Mouse (Mus musculus) embryonic facial prominence, embryonic 15.5 days (tissue): Measurements from ENCODE around the gene Mmel1. TPM values are rescaled to one million over a fixed set of nuclear protein-coding genes. Genes with fewer than 3 reads are reported as not detected.

ENCODE experiments used
- ATAC-seq: fragments of 200-750 bp; cut with Nextera tagmentation; 2 replicates; pipeline ENCODE4 v1.8.0; 2017; ENCODE audit warnings: low read depth, moderate TSS enrichment; ENCODE audit not compliant: insufficient number of reproducible peaks, low FRiP score, low TSS enrichment
- H3K27ac ChIP-seq: fragments of 300-500 bp; sonication (generic); replicated peaks from 2 replicates; pipeline ENCODE4 v1.5.1; 2015; ENCODE audit warnings: mild to moderate bottlenecking, inconsistent platforms
- H3K27me3 ChIP-seq: fragments of 300-500 bp; sonication (generic); 2 replicates; pipeline ENCODE4 v1.6.1; 2015; ENCODE audit warnings: inconsistent platforms
- H3K36me3 ChIP-seq: fragments of 300-500 bp; sonication (generic); 2 replicates; pipeline ENCODE4 v1.6.1; 2015; ENCODE audit warnings: mild to moderate bottlenecking, inconsistent platforms
- H3K4me1 ChIP-seq: fragments of 300-500 bp; sonication (generic); 2 replicates; pipeline ENCODE4 v1.6.1; 2015; ENCODE audit warnings: inconsistent platforms
- H3K4me2 ChIP-seq: fragments of 300-500 bp; sonication (generic); replicated peaks from 2 replicates; pipeline ENCODE4 v1.6.1; 2015; ENCODE audit warnings: mild to moderate bottlenecking, inconsistent platforms
- H3K4me3 ChIP-seq: fragments of 300-500 bp; sonication (generic); replicated peaks from 2 replicates; pipeline ENCODE4 v1.5.1; 2015; ENCODE audit warnings: mild to moderate bottlenecking, inconsistent platforms
- H3K9ac ChIP-seq: fragments of 300-500 bp; sonication (generic); 2 replicates; pipeline ENCODE4 v1.6.1; 2015; ENCODE audit warnings: inconsistent platforms
- H3K9me3 ChIP-seq: fragments of 300-500 bp; sonication (generic); replicated peaks from 2 replicates; pipeline ENCODE4 v1.6.1; 2016; ENCODE audit warnings: inconsistent platforms
- WGBS: fragments of 180-500 bp; shearing (Covaris S2); methylation state at CpG from one replicate; pipeline ENCODE4 v1.1.7; 2015; 5-methylcytosine and 5-hydroxymethylcytosine counted together
- polyA plus RNA-seq: library from polyadenylated mRNA; unstranded; fragments of >200 nt; fragmentation: Nextera tagmentation; extraction: Ambion mirVana; gene quantifications from 2 replicates; pipeline ENCODE4 v1.2.1, GENCODE M21; 2015

The Mmel1 gene
- polyA plus RNA-seq: 0.38 and 0.57 TPM in 2 replicates

DNA sequence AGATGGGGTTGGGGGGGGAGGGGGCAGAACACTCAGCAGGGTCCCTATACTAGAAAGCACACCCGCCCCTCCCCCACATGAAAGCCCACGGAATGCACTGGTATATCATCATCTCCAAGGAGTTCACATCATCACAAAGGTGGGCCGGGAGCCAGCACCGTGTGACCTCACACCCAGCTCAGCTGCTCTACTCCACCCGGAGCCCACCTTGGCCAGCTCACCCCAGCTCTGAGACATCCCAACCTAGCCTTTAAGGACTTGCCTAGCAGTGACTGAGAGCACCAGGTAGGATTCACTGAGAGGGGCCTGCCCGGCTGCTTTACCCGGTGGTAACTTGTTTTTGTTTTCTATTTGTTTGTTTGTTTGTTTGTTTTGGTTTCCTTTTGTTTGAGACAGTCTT, at the start of gene Mmel1:
TSS of gene Mmel1 (plus strand) at position 146 of the 400 bp plus-strand sequence.
- Histone ChIP-seq H3K4me2 (no peak within 1 kb of the TSS), H3K9me3 (no peaks in the 10 kb centered on the region), H3K4me3 (no peak within 1 kb of the TSS), H3K4me1 (peaks cover 14% of the 10 kb centered on the region), H3K9ac (no peak within 1 kb of the TSS), H3K27me3 (0 out of 2 replicates have a peak, but pooled peaks cover 4% of the 10 kb centered on the region), H3K36me3 (no peaks in the 10 kb centered on the region), H3K27ac (no peak within 1 kb of the TSS)
- WGBS: 89% methylated on average over 7 of the region's 7 CpGs
- ATAC-seq: no peak

DNA sequence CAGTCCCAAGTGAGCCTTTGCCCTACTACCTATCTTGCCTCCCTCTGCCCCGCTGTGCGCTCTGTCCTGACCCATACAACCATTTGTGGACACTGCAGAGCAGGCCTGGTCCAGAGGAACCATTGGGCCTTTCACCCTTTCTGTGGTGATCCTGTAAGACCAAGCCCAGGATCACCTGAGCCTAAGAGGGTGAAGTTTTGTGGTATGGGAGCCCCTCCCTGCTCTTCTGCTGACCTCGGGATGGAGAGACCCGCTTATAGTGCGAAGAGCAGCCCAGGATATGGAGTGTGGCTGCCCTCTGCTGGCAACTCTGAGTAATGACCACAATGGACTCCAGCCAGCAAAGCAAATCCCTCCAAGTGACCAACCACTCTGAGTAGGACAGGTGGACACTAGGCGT, 43.7 kb upstream of the Mmel1 start:
- H3K27ac ChIP-seq: no peak overlapping the region
- no peak overlapping the region for H3K4me2 ChIP-seq
- H3K9ac ChIP-seq: no peak overlapping the region
- H3K27me3 ChIP-seq: 0 out of 2 replicates have a peak, but pooled peaks cover 2% of the 10 kb centered on the region
- H3K4me3 ChIP-seq: no peak overlapping the region
- WGBS: 33% methylated on average over 6 of the region's 6 CpGs
- no peak for ATAC-seq
- H3K36me3 ChIP-seq: no peaks in the 10 kb centered on the region
- peaks cover 13% of the 10 kb centered on the region; the same call in 1 of the 2 replicates for H3K4me1 ChIP-seq
- H3K9me3 ChIP-seq: no peaks in the 10 kb centered on the region

DNA sequence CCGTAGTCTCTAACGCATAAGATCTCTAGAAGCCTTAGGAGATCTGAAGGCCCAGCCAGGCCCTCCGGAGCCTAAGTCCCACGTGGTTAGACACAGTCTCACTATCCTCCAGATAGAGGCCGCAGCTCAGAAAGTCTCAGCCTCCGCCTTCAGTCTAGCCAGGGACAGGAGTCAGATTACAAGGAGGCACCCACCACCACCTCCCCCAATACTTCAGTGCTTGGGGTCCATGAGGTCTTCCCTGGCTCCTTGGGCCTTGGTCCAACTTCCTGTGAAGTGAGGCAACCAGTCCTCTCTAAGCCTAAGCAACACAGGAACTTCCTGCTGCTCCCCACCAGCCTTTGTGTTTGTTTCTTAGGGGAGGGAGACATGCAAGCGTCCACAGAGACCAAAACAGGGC, 43.2 kb upstream of the Mmel1 start:
- Histone ChIP-seq H3K36me3 (no peaks in the 10 kb centered on the region), H3K9me3 (no peaks in the 10 kb centered on the region), H3K4me2 (no peak overlapping the region), H3K4me3 (no peak overlapping the region), H3K27ac (no peak overlapping the region), H3K27me3 (0 out of 2 replicates have a peak, but pooled peaks cover 2% of the 10 kb centered on the region), H3K4me1 (peaks cover 13% of the 10 kb centered on the region; the same call in 1 of the 2 replicates), H3K9ac (no peak overlapping the region)
- 46% methylated on average over 7 of the region's 7 CpGs for WGBS
- no peak for ATAC-seq

DNA sequence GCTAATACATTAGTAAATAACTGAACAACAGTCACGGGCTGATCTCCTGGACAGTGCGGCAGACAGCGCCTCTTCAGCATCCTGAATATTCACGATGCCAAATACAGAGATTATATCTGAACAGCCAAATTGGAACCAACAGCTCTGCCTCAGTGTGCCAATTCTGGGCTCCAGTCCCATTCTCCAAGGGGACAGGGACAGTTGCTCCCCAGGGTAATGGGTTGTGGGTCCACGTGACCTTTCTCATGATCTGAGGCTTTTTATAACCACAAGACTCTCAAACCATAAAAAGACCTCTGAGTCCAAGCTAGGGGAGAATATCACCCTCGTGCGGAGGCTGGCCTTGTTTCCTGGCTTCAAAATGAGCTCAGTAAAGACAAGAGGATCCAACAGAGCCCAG, 42.2 kb upstream of the Mmel1 start:
- no peaks in the 10 kb centered on the region for H3K36me3 ChIP-seq
- H3K27me3 ChIP-seq: 0 out of 2 replicates have a peak, but pooled peaks cover 2% of the 10 kb centered on the region
- H3K9me3 ChIP-seq: no peaks in the 10 kb centered on the region
- no peak overlapping the region for H3K4me2 ChIP-seq
- no peak overlapping the region for H3K9ac ChIP-seq
- no peak overlapping the region for H3K27ac ChIP-seq
- no peak for ATAC-seq
- 69% methylated on average over 7 of the region's 7 CpGs for WGBS
- H3K4me1 ChIP-seq: peaks cover 13% of the 10 kb centered on the region; the same call in 1 of the 2 replicates
- H3K4me3 ChIP-seq: no peak overlapping the region

DNA sequence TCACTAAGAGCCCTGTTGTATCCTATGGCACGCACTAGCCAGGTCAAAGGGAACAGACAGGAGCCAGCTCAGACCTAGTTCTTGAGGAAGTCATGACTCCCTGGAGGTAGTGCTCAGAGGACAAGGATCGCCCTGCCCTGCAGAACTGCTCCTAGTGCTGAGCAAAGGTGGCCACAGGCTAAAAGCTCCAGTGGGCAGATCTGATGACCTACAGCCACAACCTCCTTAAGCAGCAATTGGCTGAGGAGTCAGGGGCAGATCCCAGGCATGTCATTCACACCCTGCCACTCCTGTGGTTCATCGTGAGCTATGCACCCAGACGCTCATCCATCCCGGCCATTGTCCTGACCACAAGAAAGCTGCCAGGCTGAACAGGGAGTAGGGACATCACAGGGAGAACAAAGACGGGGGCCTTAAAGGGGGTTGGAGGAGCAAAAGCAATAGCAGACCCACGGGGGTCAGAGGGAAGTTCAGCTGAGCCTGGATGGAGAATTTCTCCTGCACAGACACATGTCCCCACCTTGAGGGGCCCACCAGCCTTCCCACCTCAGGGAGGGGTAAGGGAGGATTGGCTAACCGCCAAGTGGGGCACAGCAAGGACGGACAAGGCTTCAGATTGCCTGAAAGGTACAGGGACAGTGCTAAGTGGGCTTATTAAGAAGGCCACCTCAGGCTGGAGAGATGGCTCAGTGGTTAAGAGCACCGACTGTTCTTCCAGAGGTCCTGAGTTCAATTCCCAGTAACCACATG, 41.3 kb upstream of the Mmel1 start:
- ATAC-seq: no peak
- WGBS: 41% methylated on average over 10 of the region's 10 CpGs
- Histone ChIP-seq H3K36me3 (no peaks in the 10 kb centered on the region), H3K9me3 (no peaks in the 10 kb centered on the region), H3K4me1 (peaks cover 13% of the 10 kb centered on the region; the same call in 1 of the 2 replicates), H3K4me2 (no peak overlapping the region), H3K27me3 (peaks cover 4% of the 10 kb centered on the region; the same call in 1 of the 2 replicates), H3K4me3 (no peak overlapping the region), H3K27ac (no peak overlapping the region), H3K9ac (no peak overlapping the region)

DNA sequence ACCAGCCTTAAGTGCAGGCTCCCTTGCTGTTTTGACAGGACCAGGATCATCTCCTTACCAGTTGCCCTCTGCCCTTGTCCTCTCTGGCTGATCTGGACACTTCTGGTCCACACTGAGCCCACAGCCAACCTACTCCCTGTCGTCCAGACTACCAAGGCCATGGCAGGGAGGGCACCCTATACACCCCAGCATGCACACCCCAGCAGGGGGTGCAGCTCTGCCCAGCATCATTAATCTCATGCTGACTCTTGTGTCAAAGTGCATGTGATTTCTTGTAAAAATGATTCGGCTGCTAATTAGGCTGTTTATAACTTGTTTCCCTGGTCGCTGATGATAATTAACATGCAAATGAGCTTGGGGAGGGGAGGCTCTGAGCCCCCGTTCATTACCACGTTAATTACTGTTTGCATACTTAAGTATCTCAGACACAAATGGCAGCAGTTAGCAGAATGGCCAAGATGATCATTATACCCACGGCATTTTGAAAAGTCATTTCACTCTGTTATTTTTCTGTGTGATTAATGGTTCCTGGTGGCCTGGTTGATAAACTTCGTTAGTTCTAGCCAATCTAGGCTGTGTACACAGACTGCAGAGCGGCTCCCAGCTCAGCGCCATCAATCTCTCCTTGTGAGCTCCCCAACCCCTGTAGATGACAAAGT, 37.3 kb upstream of the Mmel1 start:
- peaks cover 4% of the 10 kb centered on the region; the same call in 1 of the 2 replicates for H3K27me3 ChIP-seq
- no peak overlapping the region for H3K4me2 ChIP-seq
- no peak overlapping the region for H3K9ac ChIP-seq
- 0 out of 2 replicates have a peak, but pooled peaks cover 7% of the 10 kb centered on the region for H3K4me1 ChIP-seq
- H3K9me3 ChIP-seq: no peaks in the 10 kb centered on the region
- H3K27ac ChIP-seq: no peak overlapping the region
- no peaks in the 10 kb centered on the region for H3K36me3 ChIP-seq
- no peak for ATAC-seq
- no peak overlapping the region for H3K4me3 ChIP-seq
- WGBS: 65% methylated on average over 9 of the region's 9 CpGs

DNA sequence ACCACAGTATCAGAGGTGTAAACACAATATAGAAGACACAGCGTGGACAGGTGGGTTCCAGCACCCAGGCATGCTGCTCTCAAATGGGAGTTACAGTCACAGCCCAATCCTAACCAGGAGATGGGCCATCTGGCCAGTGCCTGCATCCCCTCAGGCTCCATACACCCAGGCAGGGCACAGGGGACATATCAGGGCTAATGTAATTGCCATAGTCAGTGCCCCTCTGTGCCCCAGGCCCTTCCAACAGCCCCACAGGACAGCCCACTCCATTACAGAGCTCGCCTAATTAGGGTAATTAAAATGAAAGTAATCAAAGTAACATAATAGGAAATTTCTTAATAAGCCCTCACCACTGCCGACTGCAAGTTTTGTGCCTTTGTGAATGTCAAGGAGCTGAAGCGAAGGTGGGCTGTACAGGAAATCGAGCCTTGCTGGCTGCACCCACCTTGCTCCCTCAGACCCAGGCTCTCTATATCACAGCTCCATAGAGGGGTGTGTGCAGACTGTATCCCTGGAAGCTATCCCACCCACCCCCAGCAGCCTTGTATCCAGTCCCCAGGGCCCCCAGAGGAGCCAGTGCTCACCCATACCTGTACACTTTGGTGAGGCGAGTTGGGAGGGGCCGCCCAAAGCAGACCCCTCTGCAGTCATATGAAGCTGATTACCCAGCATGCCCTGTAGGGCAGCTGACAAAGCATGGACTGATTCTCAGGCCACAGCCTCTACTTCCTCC, 33.0 kb upstream of the Mmel1 start:
- Histone ChIP-seq H3K9ac (no peak overlapping the region), H3K27ac (no peak overlapping the region), H3K27me3 (peaks cover 4% of the 10 kb centered on the region; the same call in 1 of the 2 replicates), H3K4me3 (no peak overlapping the region), H3K36me3 (no peaks in the 10 kb centered on the region), H3K4me2 (no peak overlapping the region), H3K9me3 (no peaks in the 10 kb centered on the region), H3K4me1 (no peaks in the 10 kb centered on the region)
- WGBS: 58% methylated on average over 7 of the region's 7 CpGs
- peak; percentile 63; the same call in 1 of the 2 replicates for ATAC-seq

DNA sequence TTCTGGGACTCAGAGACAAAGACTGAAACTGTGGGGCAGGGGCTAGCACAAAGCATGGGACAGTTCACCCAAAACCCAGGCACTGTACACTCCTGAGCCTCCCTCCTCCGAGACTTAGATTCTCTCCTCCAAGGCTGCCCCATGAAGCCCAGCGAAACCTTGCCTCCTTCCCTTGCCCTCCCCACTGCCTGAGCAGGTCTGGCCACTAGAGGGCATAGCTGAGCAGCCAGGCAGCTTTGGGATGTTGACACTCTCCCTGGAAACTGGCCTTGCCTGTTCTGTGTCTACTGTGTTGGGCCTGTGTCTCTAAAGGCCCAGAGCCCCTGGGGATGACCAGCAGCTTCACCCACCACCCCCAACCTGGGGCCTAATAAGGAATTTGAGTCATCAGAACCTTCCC, 32.2 kb upstream of the Mmel1 start, which contains the start of gene Ttc34:
TSS of gene Ttc34 (plus strand) at position 290 of the 400 bp plus-strand sequence.
- no peak within 1 kb of the TSS for H3K4me3 ChIP-seq
- 54% methylated on average over 2 of the region's 2 CpGs for WGBS
- H3K27ac ChIP-seq: no peak within 1 kb of the TSS
- no peaks in the 10 kb centered on the region for H3K9me3 ChIP-seq
- no peaks in the 10 kb centered on the region for H3K36me3 ChIP-seq
- H3K4me1 ChIP-seq: no peaks in the 10 kb centered on the region
- H3K4me2 ChIP-seq: no peak within 1 kb of the TSS
- 0 out of 2 replicates have a peak, but pooled peaks have one; percentile 17 for ATAC-seq
- no peak within 1 kb of the TSS for H3K9ac ChIP-seq
- H3K27me3 ChIP-seq: peaks cover 4% of the 10 kb centered on the region; the same call in 1 of the 2 replicates

DNA sequence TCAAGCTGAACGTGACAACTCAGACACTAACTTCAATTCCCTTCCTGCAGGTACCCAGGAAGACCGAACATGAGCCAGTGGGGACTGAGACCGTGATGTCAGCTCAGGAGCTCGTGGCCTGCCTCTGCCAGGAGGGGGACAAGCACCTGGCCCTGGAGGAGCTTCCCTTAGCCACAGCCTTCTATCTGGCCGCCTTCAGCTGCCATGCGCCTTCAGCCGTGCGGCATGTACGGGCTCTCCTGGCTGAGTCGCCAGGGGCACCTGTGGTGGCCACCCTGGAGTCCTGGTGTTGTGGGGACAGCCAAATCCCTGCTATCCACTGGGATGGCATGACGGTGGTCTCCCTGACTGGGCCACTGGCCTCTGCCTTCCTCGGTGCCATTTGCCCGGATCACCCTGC, 30.6 kb upstream of the Mmel1 start:
- H3K36me3 ChIP-seq: no peaks in the 10 kb centered on the region
- no peaks in the 10 kb centered on the region for H3K4me1 ChIP-seq
- H3K4me2 ChIP-seq: no peak overlapping the region
- H3K4me3 ChIP-seq: no peak overlapping the region
- H3K9ac ChIP-seq: no peak overlapping the region
- no peaks in the 10 kb centered on the region for H3K9me3 ChIP-seq
- WGBS: 81% methylated on average over 13 of the region's 13 CpGs
- no peaks in the 10 kb centered on the region for H3K27me3 ChIP-seq
- no peak overlapping the region for H3K27ac ChIP-seq
- no peak for ATAC-seq

DNA sequence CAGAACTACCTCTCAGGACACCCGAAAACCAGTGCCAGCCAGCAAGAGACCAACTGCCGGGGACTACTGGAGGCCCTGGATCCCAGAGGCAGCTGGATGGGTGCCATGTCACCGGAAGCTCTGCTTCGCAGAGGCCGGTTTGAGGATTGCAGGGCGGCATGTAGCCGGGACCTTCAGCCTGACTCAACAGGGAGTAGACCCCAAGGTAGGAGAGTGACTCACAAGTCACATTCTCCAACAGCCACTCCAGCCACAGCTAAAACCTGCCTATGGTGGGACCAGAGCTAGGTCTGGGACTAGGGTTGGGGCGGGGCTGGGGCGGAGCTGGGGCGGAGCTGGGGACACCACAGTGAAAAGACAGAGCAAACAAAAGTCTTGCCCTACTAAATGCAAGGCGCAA, 30.0 kb upstream of the Mmel1 start:
- Histone ChIP-seq H3K4me3 (no peak overlapping the region), H3K27me3 (no peaks in the 10 kb centered on the region), H3K36me3 (no peaks in the 10 kb centered on the region), H3K27ac (no peak overlapping the region), H3K4me1 (no peaks in the 10 kb centered on the region), H3K4me2 (no peak overlapping the region), H3K9ac (no peak overlapping the region), H3K9me3 (no peaks in the 10 kb centered on the region)
- no peak for ATAC-seq
- WGBS: 47% methylated on average over 11 of the region's 11 CpGs

DNA sequence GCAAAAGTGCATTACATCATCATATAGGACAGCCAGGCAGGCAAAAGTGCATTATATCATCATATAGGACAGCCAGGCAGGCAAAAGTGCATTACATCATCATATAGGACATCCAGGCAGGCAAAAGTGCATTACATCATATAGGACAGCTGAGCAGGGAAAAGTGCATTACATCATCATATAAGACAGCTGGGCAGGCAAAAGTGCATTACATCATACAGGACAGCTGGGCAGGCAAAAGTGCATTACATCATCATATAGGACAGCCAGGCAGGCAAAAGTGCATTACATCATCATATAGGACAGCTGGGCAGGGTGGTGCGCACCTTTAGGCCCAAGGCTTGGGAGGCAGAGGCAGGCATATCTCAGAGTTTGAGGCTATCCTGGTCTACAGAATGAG, 16.7 kb upstream of the Mmel1 start:
- peaks cover 35% of the 10 kb centered on the region for H3K27me3 ChIP-seq
- 93% methylated on average over 1 of the region's 1 CpGs for WGBS

More for the DNA sequence above, 16.7 kb upstream of the Mmel1 start:
- H3K4me3 ChIP-seq: no peak overlapping the region
- H3K36me3 ChIP-seq: no peaks in the 10 kb centered on the region
- ATAC-seq: no peak
- H3K4me1 ChIP-seq: peaks cover 14% of the 10 kb centered on the region; the same call in 1 of the 2 replicates
- H3K9me3 ChIP-seq: no peaks in the 10 kb centered on the region
- no peak overlapping the region for H3K27ac ChIP-seq
- no peak overlapping the region for H3K4me2 ChIP-seq
- no peak overlapping the region for H3K9ac ChIP-seq
